In genomic region chr9:123384696-123385095, GRCm38 (mm10) we compare ENCODE assay signal across 8 mouse cellular contexts. TPM values are rescaled to one million over a fixed set of nuclear protein-coding genes. Genes with fewer than 3 reads are reported as not detected.
DNase-seq lines count a peak whose midpoint lies in the region; ATAC-seq lines count a peak whose summit lies in the region.
"Had no signal": no experiment of that assay in that cellular context is flagged by ENCODE, and none has a peak within 500 bp of the region (broad histone marks: within the 10 kb centered on the region; RNA-seq: fewer than 3 reads in every experiment).

No protein-coding gene starts in this region.

- H3K4me2 ChIP-seq in hindbrain, embryonic 11.5 days (replicated peaks; ENCODE audit: low read depth, low read length): no peak overlapping the region

- H3K4me3 ChIP-seq in hindbrain, embryonic 11.5 days (ENCODE audit: low read depth, low read length): no peak overlapping the region

- ATAC-seq in hindbrain, embryonic 11.5 days (ENCODE audit: low FRiP score): 0 out of 2 replicates have a peak, but pooled peaks have one; percentile 13

- no peaks in the 10 kb centered on the region for H3K36me3 ChIP-seq in hindbrain, embryonic 11.5 days (ENCODE audit: control insufficient read depth, insufficient read depth, low read length)

- H3K27ac ChIP-seq in hindbrain, embryonic 11.5 days (ENCODE audit: low read depth, low read length): peak overlapping the region; percentile 19; the same call in 1 of the 2 replicates
- H3K27ac ChIP-seq: kidney, postnatal 0 days had no signal

- no peaks in the 10 kb centered on the region for H3K27me3 ChIP-seq in hindbrain, embryonic 11.5 days (ENCODE audit: control insufficient read depth, insufficient read depth, low read length)

- DNase-seq in cerebellum, adult 11-12 months: peak; percentile 74
- peak; percentile 81 for DNase-seq in cerebellum, adult 9-10 months
- no peak for DNase-seq in hindbrain, embryonic 11.5 days (ENCODE audit: low spot score)
- peak; percentile 66 to 79 for DNase-seq in left cerebral cortex, postnatal 25 days (ENCODE audit: low spot score in 2 of 2)
- DNase-seq in embryo, embryonic 10 days (ENCODE audit: low spot score): no peak
- DNase-seq in kidney, postnatal 14 days: no peak
- no peak for DNase-seq in urinary bladder, adult 18-20 months (ENCODE audit: low spot score in 2 of 2)

- WGBS in hindbrain, embryonic 11.5 days: 90% methylated on average over 3 of the region's 3 CpGs

- H3K9me3 ChIP-seq in hindbrain, embryonic 11.5 days (ENCODE audit: control insufficient read depth, low read length): no peaks in the 10 kb centered on the region

- no peak overlapping the region for H3K9ac ChIP-seq in hindbrain, embryonic 11.5 days (ENCODE audit: low read depth, low read length)

- 0 out of 2 replicates have a peak, but pooled peaks cover 3% of the 10 kb centered on the region for H3K4me1 ChIP-seq in hindbrain, embryonic 11.5 days (replicated peaks; ENCODE audit: control insufficient read depth, insufficient read depth, low read length)

- intact Hi-C loops in left cerebral cortex, postnatal 25 days (cut with DNase I): loop anchor here (2.0 to 5.0 kb wide), 2 partner anchors 118 to 122 kb away; partner anchors contain the start of gene Tmem158

RNA-seq across cellular contexts. Expression of gene Lars2, which starts 18.0 kb away (rescaled TPM):
- polyA plus RNA-seq in hindbrain, embryonic 11.5 days (2014; fragmentation: Nextera tagmentation; extraction: Ambion mirVana): 849 and 1,244 TPM in 2 replicates
- 10 to 100 TPM; 35.7 to 54.0 TPM for total RNA-seq in left cerebral cortex, postnatal 25 days (2021)

Comparison
In these comparisons a context has a peak if more than half of its experiments do, and no peak if none do; other contexts are left out.
1. DNase-seq: peak in cerebellum, adult 11-12 months (single experiment), cerebellum, adult 9-10 months (single experiment) and left cerebral cortex, postnatal 25 days (2 of 2); none in hindbrain, embryonic 11.5 days (single experiment), embryo, embryonic 10 days (single experiment), kidney, postnatal 14 days (single experiment) and urinary bladder, adult 18-20 months (0 of 2).